Mouse (Mus musculus): ENCODE measurements around the gene Gm49355.

DNA sequence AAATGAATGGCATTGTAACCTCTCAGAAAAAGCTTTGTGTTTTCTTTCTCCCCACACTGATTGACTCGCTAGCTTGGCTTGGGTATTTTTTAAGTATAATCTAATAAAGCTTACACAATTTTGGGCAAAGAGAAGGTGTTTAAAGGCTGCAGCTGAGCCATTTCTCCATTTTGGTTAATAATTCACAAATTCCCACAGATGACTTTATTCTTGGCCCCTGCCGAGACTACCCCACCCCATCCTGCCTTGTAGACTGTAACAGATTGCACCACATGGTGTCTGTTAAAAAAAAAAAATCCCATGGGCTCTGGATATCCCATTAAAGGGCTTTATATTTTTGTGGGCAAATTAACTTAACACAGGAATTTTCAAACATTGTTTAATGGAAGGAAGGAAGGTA, 19.3 kb downstream of the Gm49355 start:
- TF ChIP-seq CTCF (IDR thresholded peaks at IDR 0.05; ENCODE audit: low read depth), result no peak
- no peak for TF ChIP-seq EP300 (IDR thresholded peaks at IDR 0.05; ENCODE audit: low read depth)
